Mouse (Mus musculus): ENCODE data around the gene Lbx2. TPM values are rescaled to one million over a fixed set of nuclear protein-coding genes. Genes with fewer than 3 reads are reported as not detected.

The Lbx2 gene
- polyA plus RNA-seq, 1 experiment from 2014 or later, result 0.45 TPM

DNA sequence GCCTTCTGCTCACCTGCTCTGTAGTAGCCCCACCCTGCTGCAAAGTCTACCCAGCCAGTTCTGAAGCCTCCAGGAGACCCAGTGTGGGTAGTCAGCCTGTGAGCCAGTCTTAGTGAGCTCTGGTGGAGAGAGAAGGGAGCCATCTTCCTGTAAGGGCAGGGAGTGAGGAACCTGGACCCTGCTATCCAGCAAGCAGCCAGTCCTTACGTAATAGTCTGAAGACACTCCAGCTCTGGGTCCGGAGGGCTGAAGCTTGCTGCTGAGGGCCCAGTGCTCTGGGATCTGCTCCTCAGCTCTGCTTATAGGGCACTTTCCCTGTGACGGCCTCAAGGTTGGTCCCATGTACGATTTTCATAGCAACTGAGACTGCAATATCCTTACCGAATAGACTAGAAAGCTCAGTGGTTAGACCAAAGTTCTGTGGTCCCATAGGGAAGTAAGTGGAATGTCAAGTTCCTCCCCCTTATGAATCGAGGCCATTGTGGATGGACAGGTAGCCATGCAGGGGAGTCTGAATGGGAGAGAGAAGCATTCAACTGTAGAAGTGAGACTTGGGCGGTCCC lies 48.9 kb downstream of the Lbx2 start, which contains the start of gene Rtkn:
Rtkn (plus strand) TSS at position 513 of the 563 bp plus-strand sequence.
- 58% methylated on average over 7 of the region's 7 CpGs for WGBS
- Histone ChIP-seq H3K9me3 (no peaks in the 10 kb centered on the region), H3K4me1 (peaks cover 65% of the 10 kb centered on the region), H3K27me3 (replicated peaks; ENCODE audit: low read depth, poor library complexity, severe bottlenecking) (peaks cover 14% of the 10 kb centered on the region), H3K27ac (replicated peaks) (peak within 1 kb of the TSS; percentile 100), H3K4me3 (peak within 1 kb of the TSS; percentile 80), H3K36me3 (replicated peaks) (peaks cover 7% of the 10 kb centered on the region)
- DNase-seq (ENCODE audit: low spot score), result no peak

DNA sequence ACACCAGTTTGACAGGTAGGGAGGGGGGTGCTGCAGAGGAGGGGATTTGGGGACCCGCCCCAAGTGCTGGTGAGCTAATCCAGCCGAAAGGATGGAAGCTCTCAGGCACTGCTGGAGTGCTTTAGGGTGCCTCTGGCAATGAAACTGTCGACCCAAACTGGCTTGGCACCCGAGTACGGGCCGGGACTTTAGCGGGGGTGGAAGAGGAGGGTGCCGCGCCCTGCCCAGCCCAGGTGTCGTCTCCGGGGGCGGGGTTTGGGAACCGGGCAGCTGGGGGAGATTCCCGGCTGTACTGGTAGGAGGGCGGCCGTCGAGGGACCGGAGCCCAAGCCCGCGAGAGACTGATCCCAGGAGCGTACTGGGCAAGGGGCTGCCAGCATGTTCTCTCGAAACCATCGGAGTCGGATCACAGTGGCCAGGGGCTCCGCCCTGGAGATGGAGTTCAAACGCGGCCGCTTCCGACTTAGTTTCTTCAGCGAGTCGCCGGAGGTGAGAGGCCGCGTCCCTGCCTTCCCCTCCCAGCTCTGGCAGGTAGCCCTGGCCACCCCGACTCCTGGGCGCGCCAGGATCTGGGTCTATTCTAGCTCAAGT lies 49.5 kb downstream of the Lbx2 start:
- peak; percentile 54 for DNase-seq (ENCODE audit: low spot score)
- Histone ChIP-seq H3K4me1 (peaks cover 69% of the 10 kb centered on the region), H3K27ac (replicated peaks) (peak overlapping the region; percentile 100), H3K4me3 (peak overlapping the region; percentile 80), H3K27me3 (replicated peaks; ENCODE audit: low read depth, poor library complexity, severe bottlenecking) (peaks cover 14% of the 10 kb centered on the region), H3K9me3 (no peaks in the 10 kb centered on the region), H3K36me3 (replicated peaks) (peaks cover 8% of the 10 kb centered on the region)
- 3% methylated on average over 37 of the region's 37 CpGs for WGBS

DNA sequence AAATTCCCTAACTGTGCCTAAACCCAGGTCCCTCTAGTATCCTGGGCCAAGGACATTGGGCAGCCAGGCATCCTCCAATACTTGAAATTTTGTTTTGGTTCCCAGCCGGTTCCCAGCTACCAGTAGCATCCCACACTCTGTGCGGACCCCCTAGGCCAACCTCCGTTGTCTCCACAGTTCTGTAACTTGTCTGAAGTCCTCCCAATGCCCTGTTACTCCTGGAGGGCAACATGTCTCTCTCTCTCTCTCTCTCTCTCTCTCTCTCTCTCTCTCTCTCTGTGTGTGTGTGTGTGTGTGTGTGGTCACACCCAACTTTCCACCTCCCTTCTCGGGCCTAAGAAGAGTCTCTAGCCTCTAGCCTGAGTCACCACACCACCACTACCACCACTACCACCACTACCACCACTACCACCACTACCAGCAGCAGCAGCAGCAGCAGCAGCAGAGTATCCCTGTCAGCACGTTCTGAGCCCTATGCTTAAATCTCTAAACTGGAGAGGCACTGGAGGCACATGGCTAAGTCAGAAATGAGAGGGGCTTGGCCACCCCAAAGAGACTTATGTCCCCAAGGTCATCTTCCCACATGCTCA lies 50.2 kb downstream of the Lbx2 start:
- Histone ChIP-seq H3K4me3 (peak overlapping the region; percentile 80), H3K36me3 (replicated peaks) (peaks cover 8% of the 10 kb centered on the region), H3K9me3 (no peaks in the 10 kb centered on the region), H3K4me1 (peaks cover 76% of the 10 kb centered on the region), H3K27ac (replicated peaks) (peak overlapping the region; percentile 100), H3K27me3 (replicated peaks; ENCODE audit: low read depth, poor library complexity, severe bottlenecking) (peaks cover 14% of the 10 kb centered on the region)
- whole genome bisulfite sequencing, result 10% methylated on average over 5 of the region's 5 CpGs
- DNase-seq (ENCODE audit: low spot score), result no peak

DNA sequence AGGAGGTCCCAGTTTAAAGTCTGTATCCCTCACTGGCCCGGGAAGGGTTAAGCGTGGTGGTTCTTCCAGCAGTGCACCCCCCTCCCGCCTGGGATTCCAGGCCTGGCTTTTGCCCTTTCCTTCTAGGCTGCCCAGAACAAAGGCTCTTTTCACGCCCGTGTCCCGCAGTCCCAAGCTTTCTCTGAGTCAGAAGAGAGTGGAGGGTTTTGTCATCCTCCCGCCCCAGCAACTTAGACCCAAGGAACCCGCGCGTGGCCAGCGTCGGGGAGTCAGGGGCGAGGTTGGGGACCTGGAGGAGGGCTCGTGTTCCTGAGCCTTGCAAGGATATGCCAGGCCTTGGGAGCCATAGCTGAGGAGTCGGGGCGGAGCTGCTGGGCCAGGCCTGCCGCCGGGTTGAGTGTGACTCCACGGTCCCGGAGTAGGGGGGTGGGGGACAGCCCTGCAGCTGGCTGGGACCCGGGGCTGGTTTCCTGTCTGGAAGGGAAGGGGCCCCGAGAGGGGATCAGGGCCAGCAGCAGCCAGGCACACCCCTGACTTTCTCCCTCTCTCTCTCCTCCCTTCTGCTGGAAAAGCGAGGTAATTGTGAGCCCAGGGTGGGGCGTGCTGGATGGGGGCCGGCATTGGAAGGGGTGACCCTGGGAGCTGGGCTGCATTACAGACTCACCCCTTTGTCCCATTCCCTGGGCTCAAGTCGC lies 50.9 kb downstream of the Lbx2 start:
- H3K36me3 ChIP-seq (replicated peaks), result peaks cover 8% of the 10 kb centered on the region
- under 1% methylated on average over 26 of the region's 26 CpGs for WGBS
- H3K27ac ChIP-seq (replicated peaks), result peak overlapping the region; percentile 100
- H3K4me1 ChIP-seq, result peaks cover 82% of the 10 kb centered on the region
- no peaks in the 10 kb centered on the region for H3K9me3 ChIP-seq
- DNase-seq (ENCODE audit: low spot score), result peak; percentile 90
- peaks cover 20% of the 10 kb centered on the region for H3K27me3 ChIP-seq (replicated peaks; ENCODE audit: low read depth, poor library complexity, severe bottlenecking)
- peak overlapping the region; percentile 80 for H3K4me3 ChIP-seq

DNA sequence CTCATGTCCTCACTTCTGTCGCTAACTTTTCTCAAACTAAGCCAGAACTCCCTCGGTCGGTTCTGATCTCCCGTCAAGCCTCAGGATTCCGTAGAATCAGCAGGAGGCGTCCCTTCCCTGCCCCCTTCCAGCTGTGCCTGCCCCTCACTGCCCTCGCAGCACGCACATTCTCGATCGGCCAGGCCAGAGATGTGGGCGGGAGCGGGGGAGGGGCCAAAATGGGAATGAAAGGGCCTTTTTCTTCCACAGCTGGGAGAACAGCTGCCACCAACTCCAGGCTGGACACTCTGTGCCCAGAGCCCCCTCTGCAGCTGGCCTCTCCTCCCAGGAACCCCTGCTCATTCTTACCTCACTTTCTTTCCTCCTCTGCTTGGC lies 51.4 kb downstream of the Lbx2 start:
- WGBS, result 0% methylated on average over 12 of the region's 12 CpGs
- Histone ChIP-seq H3K27ac (replicated peaks) (peak overlapping the region; percentile 100), H3K9me3 (no peaks in the 10 kb centered on the region), H3K36me3 (replicated peaks) (peaks cover 8% of the 10 kb centered on the region), H3K4me3 (peak overlapping the region; percentile 80), H3K27me3 (replicated peaks; ENCODE audit: low read depth, poor library complexity, severe bottlenecking) (peaks cover 26% of the 10 kb centered on the region), H3K4me1 (peaks cover 88% of the 10 kb centered on the region)
- DNase-seq (ENCODE audit: low spot score), result peak; percentile 96

MicroRNAs within 50 kb of the gene (microRNA counts, 519-probe panel; counts per million panel counts)
- microRNA mmu-miR-3470a+mmu-miR-3470b, result 188 counts per million, percentile 57 among the panel's probes with 10 or more counts

Small RNA genes within 50 kb of the gene (microRNA-seq; reads per million reads assigned to microRNA genes)
- gene Mir3470a, result not detected
- not detected for gene Mir7040

Other genes with a start within 250 kb of the Lbx2 start
- 1.4 and 2.1 TPM in 2 replicates for gene Sema4f, start 146.6 kb upstream of the Lbx2 start, polyA plus RNA-seq (2016; fragmentation: Nextera tagmentation; extraction: Ambion mirVana)
- 0.31 and 0.56 TPM in 2 replicates for gene M1ap, start 139.5 kb upstream of the Lbx2 start, polyA plus RNA-seq (2016; fragmentation: Nextera tagmentation; extraction: Ambion mirVana)
- gene Dok1, start 52.9 kb upstream of the Lbx2 start, polyA plus RNA-seq (2016; fragmentation: Nextera tagmentation; extraction: Ambion mirVana), result 11.1 and 12.2 TPM in 2 replicates
- 11.4 and 11.6 TPM in 2 replicates for gene Loxl3, start 52.2 kb upstream of the Lbx2 start, polyA plus RNA-seq (2016; fragmentation: Nextera tagmentation; extraction: Ambion mirVana)
- 148 and 172 TPM in 2 replicates for gene Aup1, start 31.8 kb upstream of the Lbx2 start, polyA plus RNA-seq (2016; fragmentation: Nextera tagmentation; extraction: Ambion mirVana)
- gene Htra2, start 31.1 kb upstream of the Lbx2 start, polyA plus RNA-seq (2016; fragmentation: Nextera tagmentation; extraction: Ambion mirVana), result 83.5 and 90.0 TPM in 2 replicates
- gene Dqx1, start 28.5 kb upstream of the Lbx2 start, polyA plus RNA-seq (2016; fragmentation: Nextera tagmentation; extraction: Ambion mirVana), result 1.8 and 2.8 TPM in 2 replicates
- gene Tlx2, start 16.1 kb upstream of the Lbx2 start, polyA plus RNA-seq (2016; fragmentation: Nextera tagmentation; extraction: Ambion mirVana), result 8.4 and 10.4 TPM in 2 replicates
- gene Pcgf1, start 8.5 kb upstream of the Lbx2 start, polyA plus RNA-seq (2016; fragmentation: Nextera tagmentation; extraction: Ambion mirVana), result 45.7 and 49.5 TPM in 2 replicates
- gene Ccdc142, start 15.2 kb downstream of the Lbx2 start, polyA plus RNA-seq (2016; fragmentation: Nextera tagmentation; extraction: Ambion mirVana), result 2.4 and 2.8 TPM in 2 replicates
- 1.8 and 2.1 TPM in 2 replicates for gene Gm42688, start 15.2 kb downstream of the Lbx2 start, polyA plus RNA-seq (2016; fragmentation: Nextera tagmentation; extraction: Ambion mirVana)
- 144 and 145 TPM in 2 replicates for gene Mrpl53, start 22.7 kb downstream of the Lbx2 start, polyA plus RNA-seq (2016; fragmentation: Nextera tagmentation; extraction: Ambion mirVana)
- gene Mogs, start 29.1 kb downstream of the Lbx2 start, polyA plus RNA-seq (2016; fragmentation: Nextera tagmentation; extraction: Ambion mirVana), result 41.0 and 44.1 TPM in 2 replicates
- 147 and 172 TPM in 2 replicates for gene Wbp1, start 35.2 kb downstream of the Lbx2 start, polyA plus RNA-seq (2016; fragmentation: Nextera tagmentation; extraction: Ambion mirVana)
- gene Ino80b, start 39.1 kb downstream of the Lbx2 start, polyA plus RNA-seq (2016; fragmentation: Nextera tagmentation; extraction: Ambion mirVana), result 18.6 and 20.2 TPM in 2 replicates
- gene Rtkn, start 49.1 kb downstream of the Lbx2 start, polyA plus RNA-seq (2016; fragmentation: Nextera tagmentation; extraction: Ambion mirVana), result 38.2 and 39.0 TPM in 2 replicates
- 10.2 and 11.2 TPM in 2 replicates for gene Wdr54, start 70.0 kb downstream of the Lbx2 start, polyA plus RNA-seq (2016; fragmentation: Nextera tagmentation; extraction: Ambion mirVana)
- gene 1700003E16Rik, start 70.0 kb downstream of the Lbx2 start, polyA plus RNA-seq (2016; fragmentation: Nextera tagmentation; extraction: Ambion mirVana), result 1.3 and 2.1 TPM in 2 replicates
- gene Dctn1, start 79.6 kb downstream of the Lbx2 start, polyA plus RNA-seq (2016; fragmentation: Nextera tagmentation; extraction: Ambion mirVana), result 112 and 116 TPM in 2 replicates
- gene Slc4a5, start 133.5 kb downstream of the Lbx2 start, polyA plus RNA-seq (2016; fragmentation: Nextera tagmentation; extraction: Ambion mirVana), result 0.70 and 0.97 TPM in 2 replicates
- 62.6 and 71.5 TPM in 2 replicates for gene Mthfd2, start 239.5 kb downstream of the Lbx2 start, polyA plus RNA-seq (2016; fragmentation: Nextera tagmentation; extraction: Ambion mirVana)
- 60.2 and 62.4 TPM in 2 replicates for gene Mob1a, start 239.6 kb downstream of the Lbx2 start, polyA plus RNA-seq (2016; fragmentation: Nextera tagmentation; extraction: Ambion mirVana)

Data from embryonic facial prominence, embryonic 10.5 days (tissue).